Mouse (Mus musculus): Measurements from ENCODE around the gene Copg2. TPM values are rescaled to one million over a fixed set of nuclear protein-coding genes. Genes with fewer than 3 reads are reported as not detected.

Copg2 gene
- 31.8 and 34.9 TPM in 2 replicates for polyA plus RNA-seq (2015; fragmentation: Nextera tagmentation; extraction: Ambion mirVana)

- peak within 1 kb of the TSS; percentile 62 for H3K4me3 ChIP-seq
Observed at GRCm38 (mm10) chr6:30896195-30896985, at the start of gene Copg2. TSS of gene Copg2 (minus strand) at chr6:30896794.

DNA sequence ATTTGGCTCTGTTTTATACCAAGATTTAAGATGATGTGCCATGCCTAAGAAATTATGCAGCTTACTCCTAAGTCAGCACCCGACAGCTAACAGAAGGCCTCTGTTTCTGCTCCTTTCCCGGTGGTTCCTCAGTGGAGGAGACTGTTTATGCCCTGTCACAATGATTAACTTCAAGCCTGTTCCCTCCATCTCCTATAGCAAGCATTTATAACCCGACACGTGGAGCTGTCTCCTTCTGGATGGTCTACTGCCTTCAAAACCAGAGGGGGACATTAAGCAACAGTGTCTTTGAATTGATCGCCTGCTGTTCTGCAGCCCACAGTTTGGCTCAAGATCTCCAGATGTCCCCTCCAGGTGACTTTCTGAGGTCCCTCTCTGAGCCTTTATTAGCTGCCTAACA, 42.7 kb upstream of the Copg2 start:
- 63% methylated on average over 5 of the region's 5 CpGs for WGBS
- no peaks in the 10 kb centered on the region for H3K36me3 ChIP-seq

More at GRCm38 (mm10) chr6:30896195-30896985, at the start of gene Copg2:
- Histone ChIP-seq H3K27me3 (no peaks in the 10 kb centered on the region), H3K9ac (peak within 1 kb of the TSS; percentile 83), H3K4me2 (peak within 1 kb of the TSS; percentile 62), H3K4me1 (replicated peaks) (peaks cover 14% of the 10 kb centered on the region), H3K36me3 (peaks cover 3% of the 10 kb centered on the region; the same call in 1 of the 2 replicates), H3K9me3 (no peaks in the 10 kb centered on the region), H3K27ac (peak within 1 kb of the TSS; percentile 97)
- WGBS, result under 1% methylated on average over 52 of the region's 83 CpGs
- peak; percentile 99 for ATAC-seq (ENCODE audit: low FRiP score)

GRCm38 (mm10) chr6:30922821-30923220, 26.2 kb upstream of the Copg2 start:
- Histone ChIP-seq H3K27ac (no peak overlapping the region), H3K9ac (no peak overlapping the region), H3K27me3 (no peaks in the 10 kb centered on the region), H3K4me1 (replicated peaks) (peaks cover 5% of the 10 kb centered on the region), H3K4me3 (no peak overlapping the region), H3K9me3 (no peaks in the 10 kb centered on the region; the same call in 1 of the 2 replicates), H3K36me3 (no peaks in the 10 kb centered on the region), H3K4me2 (no peak overlapping the region)
- WGBS, result 45% methylated on average over 2 of the region's 2 CpGs
- no peak for ATAC-seq (ENCODE audit: low FRiP score)

More for the DNA sequence above, 42.7 kb upstream of the Copg2 start:
- H3K27me3 ChIP-seq, result no peaks in the 10 kb centered on the region
- H3K9me3 ChIP-seq, result no peaks in the 10 kb centered on the region
- no peak overlapping the region for H3K4me2 ChIP-seq
- no peak overlapping the region for H3K27ac ChIP-seq
- no peak overlapping the region for H3K9ac ChIP-seq
- H3K4me1 ChIP-seq (replicated peaks), result no peaks in the 10 kb centered on the region
- ATAC-seq (ENCODE audit: low FRiP score), result no peak
- no peak overlapping the region for H3K4me3 ChIP-seq

DNA sequence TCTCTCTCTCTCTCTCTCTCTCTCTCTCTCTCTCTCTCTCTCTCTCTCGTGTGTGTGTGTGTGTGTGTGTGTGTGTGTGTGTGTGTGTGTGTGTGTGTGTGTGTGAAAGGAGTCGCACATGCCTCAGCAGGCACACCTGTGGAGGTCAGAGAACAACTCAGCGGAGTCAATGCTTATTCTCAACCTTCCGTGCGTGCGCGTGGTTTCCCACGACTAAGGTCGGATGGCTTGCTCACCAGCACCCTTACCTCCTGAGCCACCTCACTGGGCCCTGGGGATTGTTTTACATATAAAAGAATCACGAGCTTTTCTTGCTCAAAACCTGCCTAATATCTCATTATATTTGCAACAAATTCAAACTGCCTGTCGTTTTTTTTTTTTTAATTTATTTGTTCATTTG, 25.2 kb upstream of the Copg2 start:
- Histone ChIP-seq H3K9me3 (no peaks in the 10 kb centered on the region; the same call in 1 of the 2 replicates), H3K9ac (no peak overlapping the region), H3K36me3 (no peaks in the 10 kb centered on the region), H3K27me3 (no peaks in the 10 kb centered on the region), H3K4me3 (no peak overlapping the region), H3K4me2 (0 out of 2 replicates have a peak overlapping the region, but pooled peaks have one; percentile 46), H3K27ac (no peak overlapping the region), H3K4me1 (replicated peaks) (peaks cover 5% of the 10 kb centered on the region)
- WGBS, result 77% methylated on average over 9 of the region's 11 CpGs
- ATAC-seq (ENCODE audit: low FRiP score), result no peak

- 43% methylated on average over 21 of the region's 21 CpGs for WGBS
- peak overlapping the region; percentile 17 for H3K4me3 ChIP-seq
- H3K9ac ChIP-seq, result no peak overlapping the region
- no peaks in the 10 kb centered on the region for H3K27me3 ChIP-seq
- peaks cover 5% of the 10 kb centered on the region for H3K4me1 ChIP-seq (replicated peaks)
- H3K27ac ChIP-seq, result no peak overlapping the region
- ATAC-seq (ENCODE audit: low FRiP score), result no peak
- H3K4me2 ChIP-seq, result peak overlapping the region; percentile 46
- no peaks in the 10 kb centered on the region; the same call in 1 of the 2 replicates for H3K9me3 ChIP-seq
- H3K36me3 ChIP-seq, result no peaks in the 10 kb centered on the region
Observed at GRCm38 (mm10) chr6:30920834-30921675, 24.5 kb upstream of the Copg2 start.

DNA sequence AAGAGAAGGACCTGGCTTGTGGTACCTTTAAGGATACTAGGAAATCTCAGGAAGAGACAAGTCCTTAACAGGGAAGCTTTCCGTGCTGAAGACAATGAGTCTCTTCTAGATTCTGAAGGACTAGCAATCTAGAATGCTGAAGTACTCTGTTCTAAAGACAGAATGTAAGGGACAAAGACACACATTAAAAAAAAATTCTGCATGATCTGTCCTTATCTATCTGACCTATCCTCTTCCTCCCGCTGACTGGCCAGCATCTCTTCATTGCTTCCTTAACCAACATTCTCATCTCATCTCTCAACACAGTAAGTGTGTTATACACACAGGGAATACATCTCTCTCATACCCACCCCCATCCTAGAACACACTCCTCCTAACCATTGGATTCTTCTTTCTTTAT, 18.9 kb upstream of the Copg2 start, which contains the start of gene Tsga13:
TSS of gene Tsga13 (minus strand) at position 101 of the 400 bp plus-strand sequence.
- Histone ChIP-seq H3K27ac (no peak within 1 kb of the TSS), H3K9me3 (no peaks in the 10 kb centered on the region), H3K9ac (no peak within 1 kb of the TSS), H3K36me3 (no peaks in the 10 kb centered on the region), H3K4me3 (no peak within 1 kb of the TSS), H3K27me3 (no peaks in the 10 kb centered on the region), H3K4me1 (replicated peaks) (peaks cover 5% of the 10 kb centered on the region), H3K4me2 (no peak within 1 kb of the TSS)
- no peak for ATAC-seq (ENCODE audit: low FRiP score)
- 93% methylated on average over 2 of the region's 2 CpGs for WGBS

DNA sequence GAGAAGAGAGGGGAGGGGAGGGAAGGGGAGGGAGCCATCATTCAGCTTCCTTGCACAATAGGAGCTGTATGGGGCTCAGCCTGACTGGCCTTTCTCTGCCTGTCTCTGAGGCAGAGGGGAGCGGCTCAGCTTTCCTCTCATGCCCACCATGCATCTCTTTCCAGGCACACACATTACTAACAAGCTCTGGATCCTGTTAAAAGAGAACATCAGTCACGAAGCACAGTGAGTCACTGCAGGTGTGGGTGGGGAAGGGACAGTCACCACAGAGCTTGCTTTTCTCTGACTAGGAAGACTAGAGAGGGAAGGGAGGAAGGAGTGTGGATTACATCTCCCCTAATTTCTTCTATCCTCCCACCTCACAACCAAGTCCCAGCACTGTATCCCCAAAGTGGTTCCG, 11.4 kb upstream of the Copg2 start:
- Histone ChIP-seq H3K4me3 (no peak overlapping the region), H3K36me3 (no peaks in the 10 kb centered on the region), H3K9ac (no peak overlapping the region), H3K27me3 (no peaks in the 10 kb centered on the region), H3K27ac (peak overlapping the region; percentile 6; the same call in 1 of the 2 replicates), H3K4me2 (no peak overlapping the region), H3K9me3 (no peaks in the 10 kb centered on the region), H3K4me1 (replicated peaks) (no peaks in the 10 kb centered on the region)
- ATAC-seq (ENCODE audit: low FRiP score), result no peak
- WGBS, result 44% methylated on average over 3 of the region's 3 CpGs

DNA sequence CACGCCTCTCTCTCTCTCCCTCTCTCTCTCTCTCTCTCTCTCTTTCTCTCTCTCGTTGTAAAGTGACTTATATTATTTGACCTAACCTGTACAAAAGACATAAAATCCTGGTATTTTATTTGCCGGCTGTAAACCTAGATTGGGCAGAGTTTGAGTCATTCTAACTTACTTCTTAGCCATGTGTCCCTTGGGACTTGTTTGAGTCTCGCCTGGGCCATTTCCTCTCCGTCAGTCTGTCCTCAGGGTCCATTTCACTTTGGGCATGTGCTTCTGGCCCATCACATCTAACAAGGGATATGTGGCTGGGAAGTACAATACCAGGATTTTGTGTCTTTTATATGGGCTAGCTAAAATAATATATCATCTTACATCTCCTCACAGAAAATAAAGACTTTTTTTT, 8.3 kb upstream of the Copg2 start:
- Histone ChIP-seq H3K27me3 (no peaks in the 10 kb centered on the region), H3K4me2 (no peak overlapping the region), H3K36me3 (no peaks in the 10 kb centered on the region), H3K4me3 (no peak overlapping the region), H3K27ac (no peak overlapping the region), H3K9me3 (no peaks in the 10 kb centered on the region), H3K4me1 (replicated peaks) (no peaks in the 10 kb centered on the region), H3K9ac (no peak overlapping the region)
- ATAC-seq (ENCODE audit: low FRiP score), result no peak
- WGBS, result 74% methylated on average over 5 of the region's 5 CpGs

GRCm38 (mm10) chr6:30904033-30904432, 7.4 kb upstream of the Copg2 start:
- no peak for ATAC-seq (ENCODE audit: low FRiP score)
- Histone ChIP-seq H3K4me1 (replicated peaks) (no peaks in the 10 kb centered on the region), H3K4me3 (no peak overlapping the region), H3K27ac (no peak overlapping the region), H3K4me2 (no peak overlapping the region), H3K36me3 (no peaks in the 10 kb centered on the region), H3K9ac (no peak overlapping the region), H3K9me3 (no peaks in the 10 kb centered on the region), H3K27me3 (no peaks in the 10 kb centered on the region)
- WGBS, result 68% methylated on average over 3 of the region's 3 CpGs

DNA sequence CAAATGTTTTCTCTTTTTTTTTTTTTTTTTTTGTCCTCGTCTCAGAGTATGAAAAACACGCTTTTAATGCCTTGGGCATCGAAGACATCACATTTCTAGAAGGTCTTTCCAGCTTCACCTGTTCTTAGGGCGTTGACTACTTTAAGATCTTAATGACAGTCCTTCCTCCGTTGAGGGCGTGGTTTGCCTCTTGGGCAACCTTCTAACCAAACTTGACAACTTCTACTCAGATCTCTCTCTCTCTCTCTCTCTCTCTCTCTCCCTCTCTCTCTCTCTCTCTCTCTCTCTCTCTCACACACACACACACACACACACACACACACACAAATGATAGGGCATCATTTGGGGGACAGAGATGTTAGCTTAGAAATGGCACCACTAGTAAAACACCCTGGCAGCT, 926 bp upstream of the Copg2 start:
- Histone ChIP-seq H3K36me3 (0 out of 2 replicates have a peak, but pooled peaks cover under 1% of the 10 kb centered on the region), H3K9me3 (no peaks in the 10 kb centered on the region), H3K4me1 (replicated peaks) (peaks cover 14% of the 10 kb centered on the region), H3K27me3 (no peaks in the 10 kb centered on the region), H3K4me3 (no peak overlapping the region), H3K9ac (no peak overlapping the region), H3K27ac (no peak overlapping the region), H3K4me2 (no peak overlapping the region)
- 84% methylated on average over 6 of the region's 6 CpGs for WGBS
- no peak for ATAC-seq (ENCODE audit: low FRiP score)

DNA sequence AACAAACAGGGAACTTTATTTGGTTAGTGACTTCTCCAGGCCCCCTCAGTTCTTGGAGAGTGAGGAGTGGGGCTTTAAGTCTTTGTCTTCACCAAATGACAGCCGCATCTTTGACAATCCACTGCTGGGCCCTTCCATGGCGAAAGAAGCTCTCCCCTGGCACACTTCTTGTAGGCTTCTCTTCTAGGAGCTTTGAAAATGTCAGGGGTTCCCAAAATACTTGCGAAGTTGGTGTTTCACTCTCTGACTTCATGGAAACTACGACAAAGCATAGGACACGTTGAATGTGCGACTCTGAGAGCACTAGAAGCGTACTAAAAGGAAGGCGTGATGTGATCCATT, 363 bp upstream of the Copg2 start:
- Histone ChIP-seq H3K4me1 (replicated peaks) (peaks cover 14% of the 10 kb centered on the region), H3K36me3 (peaks cover 3% of the 10 kb centered on the region; the same call in 1 of the 2 replicates), H3K4me2 (peak overlapping the region; percentile 62), H3K27me3 (no peaks in the 10 kb centered on the region), H3K4me3 (peak overlapping the region; percentile 62), H3K9me3 (no peaks in the 10 kb centered on the region), H3K27ac (peak overlapping the region; percentile 97), H3K9ac (peak overlapping the region; percentile 83)
- ATAC-seq (ENCODE audit: low FRiP score), result 0 out of 2 replicates have a peak, but pooled peaks have one; percentile 8
- 23% methylated on average over 8 of the region's 8 CpGs for WGBS

GRCm38 (mm10) chr6:30895819-30896194, 787 bp downstream of the Copg2 start:
- no peak for ATAC-seq (ENCODE audit: low FRiP score)
- H3K9me3 ChIP-seq, result no peaks in the 10 kb centered on the region
- peak overlapping the region; percentile 83 for H3K9ac ChIP-seq
- peaks cover 3% of the 10 kb centered on the region; the same call in 1 of the 2 replicates for H3K36me3 ChIP-seq
- peak overlapping the region; percentile 62 for H3K4me3 ChIP-seq
- peak overlapping the region; percentile 97 for H3K27ac ChIP-seq
- H3K4me1 ChIP-seq (replicated peaks), result peaks cover 14% of the 10 kb centered on the region
- H3K27me3 ChIP-seq, result no peaks in the 10 kb centered on the region
- 24% methylated on average over 3 of the region's 3 CpGs for WGBS
- H3K4me2 ChIP-seq, result peak overlapping the region; percentile 62
